Mouse (Mus musculus): ENCODE results near the gene Carmil1.

Carmil1 gene

GRCm38 (mm10) chr13:24108282-24108681 is 172.3 kb downstream of the Carmil1 start:
- in situ Hi-C loops (cut with MboI; ENCODE audit: low sequenced_read_pairs): loop anchor here (25.0 kb wide), 1 partner anchor 179 kb away; the partner anchor contains the start of gene Carmil1

- in situ Hi-C loops (cut with MboI; ENCODE audit: low sequenced_read_pairs): loop anchor here (25.0 kb wide), 1 partner anchor 180 kb away; the partner anchor contains the start of gene Carmil1
Observed at GRCm38 (mm10) chr13:24107058-24107457, 173.5 kb downstream of the Carmil1 start.

- in situ Hi-C loops (cut with MboI; ENCODE audit: low sequenced_read_pairs): loop anchor here (25.0 kb wide), 1 partner anchor 181 kb away; the partner anchor contains the start of gene Carmil1
Observed at GRCm38 (mm10) chr13:24105838-24106237, 174.8 kb downstream of the Carmil1 start.

GRCm38 (mm10) chr13:24105340-24105669 is 175.3 kb downstream of the Carmil1 start:
- in situ Hi-C loops (cut with MboI; ENCODE audit: low sequenced_read_pairs): loop anchor here (25.0 kb wide), 1 partner anchor 182 kb away; the partner anchor contains the start of gene Carmil1

GRCm38 (mm10) chr13:24104611-24105339 is 175.8 kb downstream of the Carmil1 start:
- in situ Hi-C loops (cut with MboI; ENCODE audit: low sequenced_read_pairs): loop anchor here (25.0 kb wide), 1 partner anchor 183 kb away; the partner anchor contains the start of gene Carmil1

GRCm38 (mm10) chr13:24104016-24104415 is 176.6 kb downstream of the Carmil1 start:
- in situ Hi-C loops (cut with MboI; ENCODE audit: low sequenced_read_pairs): loop anchor here (25.0 kb wide), 1 partner anchor 183 kb away; the partner anchor contains the start of gene Carmil1

- in situ Hi-C loops (cut with MboI; ENCODE audit: low sequenced_read_pairs): loop anchor here (25.0 kb wide), 1 partner anchor 184 kb away; the partner anchor contains the start of gene Carmil1
Observed at GRCm38 (mm10) chr13:24103152-24103551, 177.4 kb downstream of the Carmil1 start.

GRCm38 (mm10) chr13:24102256-24102655 is 178.3 kb downstream of the Carmil1 start:
- in situ Hi-C loops (cut with MboI; ENCODE audit: low sequenced_read_pairs): loop anchor here (25.0 kb wide), 1 partner anchor 185 kb away; the partner anchor contains the start of gene Carmil1

GRCm38 (mm10) chr13:24101157-24102130 is 179.2 kb downstream of the Carmil1 start:
- in situ Hi-C loops (cut with MboI; ENCODE audit: low sequenced_read_pairs): loop anchor here (25.0 kb wide), 1 partner anchor 186 kb away; the partner anchor contains the start of gene Carmil1

- in situ Hi-C loops (cut with MboI; ENCODE audit: low sequenced_read_pairs): loop anchor here (25.0 kb wide), 1 partner anchor 187 kb away; the partner anchor contains the start of gene Carmil1
Observed at GRCm38 (mm10) chr13:24100516-24101094, 180.0 kb downstream of the Carmil1 start.

- in situ Hi-C loops (cut with MboI; ENCODE audit: low sequenced_read_pairs): no loop called here
Observed at GRCm38 (mm10) chr13:24096573-24096972, 184.0 kb downstream of the Carmil1 start.

- in situ Hi-C loops (cut with MboI; ENCODE audit: low sequenced_read_pairs): no loop called here
Observed at GRCm38 (mm10) chr13:24094825-24095547, 185.6 kb downstream of the Carmil1 start.

GRCm38 (mm10) chr13:24093108-24093507 is 187.5 kb downstream of the Carmil1 start:
- in situ Hi-C loops (cut with MboI; ENCODE audit: low sequenced_read_pairs): no loop called here

GRCm38 (mm10) chr13:24092073-24092472 is 188.5 kb downstream of the Carmil1 start:
- in situ Hi-C loops (cut with MboI; ENCODE audit: low sequenced_read_pairs): no loop called here

GRCm38 (mm10) chr13:24082153-24082552 is 198.4 kb downstream of the Carmil1 start:
- in situ Hi-C loops (cut with MboI; ENCODE audit: low sequenced_read_pairs): no loop called here

GRCm38 (mm10) chr13:24081698-24082097 is 198.9 kb downstream of the Carmil1 start:
- in situ Hi-C loops (cut with MboI; ENCODE audit: low sequenced_read_pairs): no loop called here

- in situ Hi-C loops (cut with MboI; ENCODE audit: low sequenced_read_pairs): no loop called here
Observed at GRCm38 (mm10) chr13:24072588-24072987, 208.0 kb downstream of the Carmil1 start.

GRCm38 (mm10) chr13:24067553-24067952 is 213.0 kb downstream of the Carmil1 start:
- in situ Hi-C loops (cut with MboI; ENCODE audit: low sequenced_read_pairs): no loop called here

GRCm38 (mm10) chr13:24065536-24065935 is 215.1 kb downstream of the Carmil1 start:
- in situ Hi-C loops (cut with MboI; ENCODE audit: low sequenced_read_pairs): no loop called here

GRCm38 (mm10) chr13:24062770-24063169 is 217.8 kb downstream of the Carmil1 start:
- in situ Hi-C loops (cut with MboI; ENCODE audit: low sequenced_read_pairs): no loop called here
